Mouse (Mus musculus): Measurements from ENCODE around the gene Arl9.
"Not testable (repeated sequence)": the region's sequence is repeated elsewhere in the genome, so short reads cannot be mapped to it uniquely, and the experiment has no call there.

Gene Arl9

DNA sequence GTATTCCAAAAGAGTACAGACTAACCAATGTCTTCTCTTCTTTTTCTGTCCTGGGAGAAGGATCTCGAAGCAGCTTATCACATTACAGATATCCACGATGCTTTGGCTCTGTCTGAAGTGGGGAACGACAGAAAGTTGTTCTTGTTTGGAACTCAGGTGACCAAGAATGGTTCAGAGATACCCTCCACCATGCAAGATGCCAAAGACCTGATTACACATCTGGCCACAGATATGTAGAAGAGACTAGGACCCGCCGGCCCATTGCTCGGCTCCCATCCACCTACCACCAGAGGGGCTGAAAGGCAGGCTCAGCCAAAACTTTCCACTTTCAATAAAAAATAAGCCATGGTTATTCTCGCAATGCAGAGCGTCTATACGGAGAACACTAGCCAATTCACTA, 6.5 kb downstream of the Arl9 start:
- H3K4me1 ChIP-seq (replicated peaks; ENCODE audit: low read depth, low read length), result 0 out of 2 replicates have a peak, but pooled peaks cover 3% of the 10 kb centered on the region
- peaks cover 5% of the 10 kb centered on the region; the same call in 1 of the 2 replicates for H3K27me3 ChIP-seq (ENCODE audit: insufficient read depth, low read length)
- no peaks in the 10 kb centered on the region for H3K36me3 ChIP-seq (ENCODE audit: insufficient read depth, low read length)
- no peaks in the 10 kb centered on the region for H3K9me3 ChIP-seq (ENCODE audit: low read length)
- no peak overlapping the region for H3K4me3 ChIP-seq (replicated peaks; ENCODE audit: low read length)
- TF ChIP-seq NANOG (IDR thresholded peaks at IDR 0.05; ENCODE audit: borderline replicate concordance, low read length) (no peak), CTCF (conservative IDR thresholded peaks at IDR 0.05; ENCODE audit: low read length) (no peak), POU5F1 (IDR thresholded peaks at IDR 0.05; ENCODE audit: borderline replicate concordance, low read length) (no peak)

DNA sequence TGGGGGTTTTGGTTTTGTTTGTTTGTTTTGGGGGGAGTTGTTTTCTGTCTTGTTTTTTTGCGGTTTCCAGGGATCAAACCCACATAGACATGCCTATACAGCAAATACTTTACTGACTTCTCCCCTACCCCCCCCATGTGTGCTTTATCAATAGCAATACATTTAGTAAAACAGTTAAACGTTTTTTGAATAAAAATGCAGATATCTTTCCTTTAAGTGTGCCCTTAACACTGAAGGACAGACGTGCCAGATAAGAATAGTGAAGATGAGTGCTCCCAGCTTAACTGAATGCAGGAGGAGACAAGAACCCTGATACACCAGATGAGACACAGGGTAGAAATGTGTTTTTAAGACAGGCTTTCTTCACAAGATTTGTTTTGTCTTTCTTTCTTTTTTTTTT, 7.2 kb downstream of the Arl9 start:
- H3K4me1 ChIP-seq (replicated peaks; ENCODE audit: low read depth, low read length), result peaks cover 3% of the 10 kb centered on the region; the same call in 1 of the 2 replicates
- peaks cover 7% of the 10 kb centered on the region for H3K27me3 ChIP-seq (ENCODE audit: insufficient read depth, low read length)
- TF ChIP-seq NANOG (IDR thresholded peaks at IDR 0.05; ENCODE audit: borderline replicate concordance, low read length), result no peak
- no peaks in the 10 kb centered on the region for H3K36me3 ChIP-seq (ENCODE audit: insufficient read depth, low read length)
- H3K9me3 ChIP-seq (ENCODE audit: low read length), result peaks cover 1% of the 10 kb centered on the region
- no peak overlapping the region for H3K4me3 ChIP-seq (replicated peaks; ENCODE audit: low read length)

DNA sequence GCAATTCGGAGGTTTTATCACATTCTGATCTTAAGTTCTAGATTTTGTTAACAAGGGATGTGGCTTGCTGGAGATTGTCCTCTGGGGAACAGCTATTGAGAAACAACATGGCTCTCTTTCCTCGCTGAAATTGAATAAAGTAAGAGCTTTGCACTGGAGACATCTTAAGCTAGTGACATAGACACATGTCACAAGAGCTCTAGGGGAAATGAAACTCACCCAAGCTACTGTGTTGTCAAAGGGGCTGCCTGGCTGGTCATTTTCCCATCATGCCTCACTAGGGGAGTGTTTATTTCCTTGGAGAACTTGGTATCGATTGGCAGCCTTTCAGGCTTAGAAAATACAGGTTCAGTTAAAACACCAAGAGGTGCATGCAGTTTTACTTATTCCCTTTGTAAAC, 9.3 kb downstream of the Arl9 start:
- Histone ChIP-seq H3K4me1 (replicated peaks; ENCODE audit: low read depth, low read length) (no peaks in the 10 kb centered on the region; the same call in 1 of the 2 replicates), H3K36me3 (ENCODE audit: insufficient read depth, low read length) (no peaks in the 10 kb centered on the region), H3K27me3 (ENCODE audit: insufficient read depth, low read length) (peaks cover 12% of the 10 kb centered on the region), H3K9me3 (ENCODE audit: low read length) (peaks cover 22% of the 10 kb centered on the region), H3K4me3 (replicated peaks; ENCODE audit: low read length) (no peak overlapping the region)
- TF ChIP-seq NANOG (IDR thresholded peaks at IDR 0.05; ENCODE audit: borderline replicate concordance, low read length) (no peak), POU5F1 (IDR thresholded peaks at IDR 0.05; ENCODE audit: borderline replicate concordance, low read length) (no peak), CTCF (conservative IDR thresholded peaks at IDR 0.05; ENCODE audit: low read length) (no peak)

- TF ChIP-seq CTCF (conservative IDR thresholded peaks at IDR 0.05; ENCODE audit: low read length) (no peak), POU5F1 (IDR thresholded peaks at IDR 0.05; ENCODE audit: borderline replicate concordance, low read length) (no peak), NANOG (IDR thresholded peaks at IDR 0.05; ENCODE audit: borderline replicate concordance, low read length) (no peak)
- Histone ChIP-seq H3K4me1 (replicated peaks; ENCODE audit: low read depth, low read length) (no peaks in the 10 kb centered on the region; the same call in 1 of the 2 replicates), H3K9me3 (ENCODE audit: low read length) (peaks cover 30% of the 10 kb centered on the region), H3K4me3 (replicated peaks; ENCODE audit: low read length) (peak within 1 kb of the TSS; percentile 78), H3K36me3 (ENCODE audit: insufficient read depth, low read length) (no peaks in the 10 kb centered on the region), H3K27me3 (ENCODE audit: insufficient read depth, low read length) (peaks cover 9% of the 10 kb centered on the region)
These were observed 12.0 kb downstream of the Arl9 start, which contains the start of gene Thegl for GRCm38 (mm10) chr5:77015544-77016482. Thegl (plus strand) TSS chr5:77016023.

DNA sequence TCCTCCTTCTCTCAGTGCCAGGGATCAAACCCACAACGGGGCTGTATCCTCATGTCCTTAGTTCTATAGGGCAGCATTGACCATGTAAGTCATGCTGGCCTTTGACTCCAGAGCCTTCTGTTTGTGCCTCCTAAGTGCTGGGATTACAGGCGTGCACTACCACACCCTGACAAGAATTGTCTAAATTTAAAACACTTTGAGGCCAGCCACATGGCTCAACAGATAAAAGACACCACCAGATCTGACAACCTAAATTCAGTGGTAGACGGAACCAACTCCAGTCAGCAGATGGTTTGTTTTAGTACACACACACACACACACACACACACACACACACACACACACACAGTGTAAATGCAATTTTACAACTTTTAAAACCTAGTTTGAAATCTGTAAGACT, 24.2 kb downstream of the Arl9 start:
- Histone ChIP-seq H3K9me3 (ENCODE audit: low read length) (peaks cover 49% of the 10 kb centered on the region), H3K27me3 (ENCODE audit: insufficient read depth, low read length) (no peaks in the 10 kb centered on the region), H3K4me3 (replicated peaks; ENCODE audit: low read length) (no peak overlapping the region), H3K4me1 (replicated peaks; ENCODE audit: low read depth, low read length) (no peaks in the 10 kb centered on the region), H3K36me3 (ENCODE audit: insufficient read depth, low read length) (no peaks in the 10 kb centered on the region)
- TF ChIP-seq POU5F1 (IDR thresholded peaks at IDR 0.05; ENCODE audit: borderline replicate concordance, low read length) (no peak), NANOG (IDR thresholded peaks at IDR 0.05; ENCODE audit: borderline replicate concordance, low read length) (no peak)

DNA sequence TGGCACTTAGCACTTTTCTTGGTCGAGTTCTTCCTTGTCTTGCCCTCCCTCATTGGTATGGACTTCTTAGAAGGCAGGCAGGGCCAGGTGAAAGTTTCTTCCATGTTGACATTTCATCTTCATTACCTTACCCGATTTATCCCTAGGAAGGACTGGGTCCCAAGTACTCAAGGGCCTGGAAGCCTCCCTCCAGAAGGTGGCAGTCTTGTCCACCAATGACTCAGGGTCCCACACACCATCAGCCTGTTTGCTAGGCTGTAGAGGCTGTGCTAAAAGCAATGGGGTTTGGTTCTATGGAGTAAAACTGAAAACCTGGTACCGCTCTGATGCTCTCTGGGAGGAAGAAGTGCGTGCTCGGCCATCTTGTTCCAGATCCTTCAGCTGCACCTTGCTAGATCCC, 25.9 kb downstream of the Arl9 start:
- no peak for TF ChIP-seq POU5F1 (IDR thresholded peaks at IDR 0.05; ENCODE audit: borderline replicate concordance, low read length)
- TF ChIP-seq CTCF (conservative IDR thresholded peaks at IDR 0.05; ENCODE audit: low read length), result peak; percentile 38
- no peak for TF ChIP-seq NANOG (IDR thresholded peaks at IDR 0.05; ENCODE audit: borderline replicate concordance, low read length)
- H3K9me3 ChIP-seq (ENCODE audit: low read length), result peaks cover 32% of the 10 kb centered on the region
- no peaks in the 10 kb centered on the region for H3K27me3 ChIP-seq (ENCODE audit: insufficient read depth, low read length)
- no peaks in the 10 kb centered on the region for H3K4me1 ChIP-seq (replicated peaks; ENCODE audit: low read depth, low read length)
- H3K36me3 ChIP-seq (ENCODE audit: insufficient read depth, low read length), result no peaks in the 10 kb centered on the region
- H3K4me3 ChIP-seq (replicated peaks; ENCODE audit: low read length), result no peak overlapping the region

- H3K9me3 ChIP-seq (ENCODE audit: low read length); H3K4me1 ChIP-seq (replicated peaks; ENCODE audit: low read depth, low read length); H3K36me3 ChIP-seq (ENCODE audit: insufficient read depth, low read length); H3K4me3 ChIP-seq (replicated peaks; ENCODE audit: low read length); H3K27me3 ChIP-seq (ENCODE audit: insufficient read depth, low read length): not testable (repeated sequence)
These were observed 31.2 kb downstream of the Arl9 start for GRCm38 (mm10) chr5:77035101-77035500.

- Histone ChIP-seq H3K27me3 (ENCODE audit: insufficient read depth, low read length) (no peaks in the 10 kb centered on the region), H3K4me1 (replicated peaks; ENCODE audit: low read depth, low read length) (no peaks in the 10 kb centered on the region), H3K9me3 (ENCODE audit: low read length) (peaks cover 4% of the 10 kb centered on the region; the same call in 1 of the 2 replicates), H3K4me3 (replicated peaks; ENCODE audit: low read length) (no peak overlapping the region), H3K36me3 (ENCODE audit: insufficient read depth, low read length) (no peaks in the 10 kb centered on the region)
- no peak for TF ChIP-seq NANOG (IDR thresholded peaks at IDR 0.05; ENCODE audit: borderline replicate concordance, low read length)
- TF ChIP-seq POU5F1 (IDR thresholded peaks at IDR 0.05; ENCODE audit: borderline replicate concordance, low read length), result no peak
- no peak for TF ChIP-seq CTCF (conservative IDR thresholded peaks at IDR 0.05; ENCODE audit: low read length)
These were observed 34.6 kb downstream of the Arl9 start for GRCm38 (mm10) chr5:77038451-77038850.

DNA sequence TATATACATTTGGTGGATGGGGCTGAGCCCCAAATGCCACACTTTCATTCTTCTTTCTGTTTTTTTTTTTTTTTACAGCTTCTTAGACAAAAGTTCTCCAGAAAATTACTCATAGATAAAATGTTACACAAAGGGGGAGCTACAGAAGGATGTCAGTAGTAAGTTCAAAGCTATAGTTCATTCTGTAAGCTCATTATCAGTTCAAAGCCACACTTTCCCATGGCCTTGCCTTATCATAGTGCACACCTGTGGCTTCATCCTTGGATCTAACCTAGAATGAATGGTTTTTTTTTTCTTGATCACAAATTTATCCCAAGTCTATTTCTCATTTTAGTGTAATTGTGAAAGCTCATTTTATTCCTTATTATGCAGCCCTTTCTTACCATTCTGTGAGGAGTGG, 35.5 kb downstream of the Arl9 start:
- no peaks in the 10 kb centered on the region for H3K27me3 ChIP-seq (ENCODE audit: insufficient read depth, low read length)
- H3K9me3 ChIP-seq (ENCODE audit: low read length), result peaks cover 4% of the 10 kb centered on the region; the same call in 1 of the 2 replicates
- H3K4me1 ChIP-seq (replicated peaks; ENCODE audit: low read depth, low read length), result no peaks in the 10 kb centered on the region
- TF ChIP-seq CTCF (conservative IDR thresholded peaks at IDR 0.05; ENCODE audit: low read length) (no peak), POU5F1 (IDR thresholded peaks at IDR 0.05; ENCODE audit: borderline replicate concordance, low read length) (no peak), NANOG (IDR thresholded peaks at IDR 0.05; ENCODE audit: borderline replicate concordance, low read length) (no peak)
- H3K4me3 ChIP-seq (replicated peaks; ENCODE audit: low read length), result no peak overlapping the region
- H3K36me3 ChIP-seq (ENCODE audit: insufficient read depth, low read length), result no peaks in the 10 kb centered on the region

Measured in E14TG2a.4 (cell line).